Mouse (Mus musculus): ENCODE results near the gene Cdh18. TPM values are rescaled to one million over a fixed set of nuclear protein-coding genes. Genes with fewer than 3 reads are reported as not detected.
"Not testable (repeated sequence)": the region's sequence is repeated elsewhere in the genome, so short reads cannot be mapped to it uniquely, and the experiment has no call there.

Gene Cdh18
- total RNA-seq, 2 experiments from 2014 or later, result 0.99 to 1.00 TPM

DNA sequence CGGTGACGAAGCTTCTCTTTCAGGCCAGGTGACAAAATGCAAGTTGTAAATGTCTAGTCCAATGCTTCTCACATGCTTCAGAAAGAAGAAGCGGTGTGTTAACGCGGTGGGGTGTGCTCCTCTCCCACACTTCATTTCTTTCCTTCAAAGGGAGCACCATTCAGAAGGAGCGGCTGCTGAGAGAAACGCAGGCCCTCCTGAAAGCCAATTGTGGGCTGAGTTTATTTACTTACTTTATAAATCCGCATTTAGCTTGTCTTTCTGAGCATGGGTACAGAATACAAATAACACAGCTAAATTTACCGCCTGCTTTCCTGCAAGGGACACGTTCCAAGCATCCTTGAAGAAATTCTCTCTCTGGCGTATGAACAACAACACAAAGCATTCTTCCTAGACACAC is 420.6 kb downstream of the Cdh18 start:
- no peak for DNase-seq

DNA sequence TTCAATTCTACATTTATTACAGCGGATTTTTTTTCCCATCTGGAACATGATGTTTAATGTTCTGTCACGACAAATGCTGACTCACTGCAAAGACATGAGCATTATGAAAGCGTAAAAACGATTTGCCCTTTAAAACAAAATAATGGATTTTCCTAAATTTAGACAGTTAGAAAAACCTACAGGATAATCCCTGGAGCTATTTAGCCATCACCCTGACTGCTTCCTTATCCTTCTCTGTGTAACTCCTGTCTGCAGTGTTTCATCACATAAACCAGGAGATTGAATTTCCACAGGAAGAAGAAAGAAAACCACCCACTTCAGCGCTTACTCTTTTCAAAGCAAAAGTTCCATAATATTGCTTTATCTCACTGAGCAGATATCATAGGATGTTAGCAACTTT is 431.3 kb downstream of the Cdh18 start:
- DNase-seq, result no peak

DNA sequence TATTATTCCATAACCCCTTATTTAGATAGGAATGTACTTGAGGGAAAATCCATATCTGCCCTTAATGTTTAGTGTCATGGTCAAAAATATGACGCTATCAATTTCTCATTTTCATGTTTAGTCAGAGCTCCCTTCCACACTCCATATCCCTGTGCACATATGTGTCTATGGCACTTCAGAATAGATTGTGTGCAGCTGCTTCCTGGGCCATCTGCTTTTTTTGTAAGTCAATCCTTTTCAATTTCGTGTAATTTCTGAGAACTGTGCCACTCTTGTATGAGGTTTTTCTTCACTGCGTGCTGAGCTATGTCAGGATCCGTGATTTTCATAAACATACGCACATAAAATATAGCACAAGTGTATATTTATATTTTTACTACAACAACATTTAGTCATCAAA is 435.8 kb downstream of the Cdh18 start:
- no peak for DNase-seq

DNA sequence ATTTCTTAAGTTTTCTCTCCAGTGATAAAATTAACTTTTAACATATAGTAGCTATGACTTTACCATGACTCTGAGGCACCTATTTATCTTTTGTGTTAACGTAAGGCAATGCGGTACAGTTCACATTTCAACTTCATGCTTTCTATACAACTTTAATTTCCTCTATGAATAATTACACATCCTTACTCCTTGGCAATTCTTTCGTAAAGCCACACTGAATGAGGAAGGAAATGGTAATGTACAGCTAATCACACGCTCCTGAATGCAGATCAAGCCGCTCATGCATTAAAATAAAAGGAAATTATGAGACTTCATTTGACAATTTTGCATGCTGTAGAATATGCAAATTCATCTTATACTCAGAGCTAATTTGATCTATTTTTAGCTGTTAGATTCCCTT is 467.9 kb downstream of the Cdh18 start:
- DNase-seq, result no peak

DNA sequence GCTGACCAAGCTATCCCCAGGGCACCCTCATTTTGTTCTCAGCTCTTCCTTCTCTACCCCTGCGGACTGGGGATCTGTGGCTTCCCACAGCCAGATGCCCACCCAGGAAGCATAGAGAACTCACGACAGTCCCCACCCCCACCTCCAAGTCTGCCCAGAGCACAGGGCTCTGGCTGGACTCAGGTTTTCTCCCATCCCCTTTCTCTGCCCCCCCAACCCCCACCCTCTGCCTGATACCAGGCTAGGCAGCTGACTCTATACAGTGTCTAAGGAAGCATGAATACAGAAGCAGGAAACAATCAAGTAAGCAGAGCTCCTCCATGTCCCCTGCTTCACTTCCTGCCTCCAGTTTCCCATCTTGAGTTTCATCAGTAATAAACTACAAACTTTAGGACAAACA is 472.3 kb downstream of the Cdh18 start:
- no peak for DNase-seq

DNA sequence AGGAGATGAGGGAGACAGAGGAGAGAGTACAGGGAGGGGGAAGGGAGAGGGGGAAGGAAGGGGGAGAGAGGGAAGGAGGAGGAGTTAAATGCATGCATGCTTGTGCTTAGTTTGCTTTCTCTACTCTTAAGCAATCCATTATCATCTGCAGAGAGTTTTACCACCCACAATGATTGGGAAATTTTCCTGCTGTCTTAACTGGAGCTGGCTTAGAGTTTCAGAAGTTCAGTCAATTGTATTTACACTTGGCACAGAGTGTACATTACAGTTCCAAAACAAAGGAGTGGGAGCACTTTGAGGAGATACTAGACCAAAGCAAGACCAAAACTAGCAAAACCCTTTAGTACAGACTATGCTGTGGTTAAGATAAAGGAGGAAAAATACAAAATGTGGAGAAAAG is 473.8 kb downstream of the Cdh18 start:
- no peak for DNase-seq

DNA sequence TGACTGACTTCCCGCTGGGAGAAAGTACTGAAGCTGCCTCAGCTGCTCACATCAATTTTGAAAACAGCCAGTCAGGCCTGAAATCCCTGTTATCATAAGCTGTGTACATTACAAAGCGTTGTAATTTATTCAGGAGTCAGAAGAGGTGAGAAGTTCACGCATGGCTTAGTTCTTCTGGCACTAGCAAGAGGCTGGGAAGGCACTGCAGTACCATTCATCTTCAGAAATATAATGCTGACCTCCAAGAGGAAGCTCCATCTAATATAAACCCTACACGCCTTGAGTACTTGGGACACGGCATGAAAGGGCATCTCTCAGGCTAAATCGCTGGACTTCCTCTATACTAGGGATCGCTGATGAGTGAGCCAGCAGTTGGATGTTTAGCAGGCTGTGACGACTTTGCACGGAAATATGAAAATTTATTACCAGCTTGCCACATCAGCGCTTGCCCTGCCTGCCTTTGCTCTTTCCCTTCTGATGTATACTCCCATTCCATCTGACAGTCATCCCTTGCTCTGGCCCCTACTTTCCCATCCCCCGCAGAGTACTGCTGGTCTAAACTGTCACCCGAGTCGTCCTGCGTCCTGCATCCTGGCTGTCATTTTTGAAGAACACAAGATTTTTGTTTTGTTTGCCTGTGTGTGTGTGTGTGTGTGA is 486.9 kb downstream of the Cdh18 start:
- peak; percentile 7 for DNase-seq

DNA sequence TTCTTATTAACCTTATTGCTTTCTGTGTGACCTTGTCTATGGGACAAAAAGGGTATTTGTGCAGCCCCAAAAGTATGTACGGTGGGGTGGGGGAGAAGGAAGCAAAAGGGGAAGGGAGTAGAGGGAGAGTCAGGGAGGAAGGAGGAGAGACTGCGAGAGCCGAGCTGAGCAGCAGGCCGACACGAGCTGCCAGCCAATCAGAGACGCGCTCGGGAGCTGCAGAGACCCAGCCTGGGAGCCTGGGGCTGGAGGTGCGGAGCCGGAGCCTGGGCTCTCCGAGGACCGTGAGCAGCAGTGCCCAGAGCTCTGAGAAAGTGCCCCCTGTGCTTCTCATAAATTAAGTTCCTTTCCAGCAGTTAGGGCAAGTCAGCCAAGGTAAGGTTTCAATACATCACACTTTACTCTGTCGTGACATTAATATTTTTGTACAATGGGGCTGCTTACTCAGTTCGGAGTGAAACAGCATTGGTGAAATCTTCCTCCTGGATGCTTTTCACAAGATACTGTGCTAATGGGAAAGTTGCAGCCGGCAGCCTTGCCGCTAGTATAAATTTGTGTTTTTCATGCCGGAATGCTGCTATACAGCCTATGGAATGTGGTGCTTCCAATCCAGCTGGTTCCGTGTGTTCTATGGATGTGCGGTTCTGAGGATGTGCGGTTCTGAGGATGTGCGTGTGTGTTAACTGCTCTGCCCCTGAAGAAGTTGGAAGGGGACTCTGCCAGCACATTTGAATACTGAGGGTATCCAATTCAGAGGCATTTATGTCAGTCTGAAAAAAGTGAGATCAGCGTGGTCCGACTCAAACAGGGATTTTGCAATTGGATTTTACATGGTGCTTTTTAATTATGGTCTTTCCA is 487.6 kb downstream of the Cdh18 start:
- peak; percentile 66 for DNase-seq

DNA sequence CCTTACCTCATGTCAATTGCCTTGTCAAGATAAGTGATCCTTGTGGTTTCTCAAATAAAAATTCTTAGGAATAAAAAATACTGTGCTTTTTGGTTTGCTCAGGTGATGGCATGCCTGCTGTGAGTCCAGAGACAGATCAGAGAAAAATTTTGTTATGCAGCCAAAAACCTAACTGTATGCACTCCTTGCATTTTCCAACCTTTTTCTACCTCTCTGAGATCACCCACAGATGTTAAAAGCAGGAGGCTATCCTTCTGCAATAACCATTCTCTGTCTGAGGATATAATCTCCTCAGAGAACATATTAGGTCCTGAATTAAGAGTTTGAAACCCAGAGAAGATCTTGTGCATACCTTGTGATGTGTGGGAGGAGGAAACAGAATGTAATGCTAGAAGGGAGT is 488.7 kb downstream of the Cdh18 start:
- no peak for DNase-seq

DNA sequence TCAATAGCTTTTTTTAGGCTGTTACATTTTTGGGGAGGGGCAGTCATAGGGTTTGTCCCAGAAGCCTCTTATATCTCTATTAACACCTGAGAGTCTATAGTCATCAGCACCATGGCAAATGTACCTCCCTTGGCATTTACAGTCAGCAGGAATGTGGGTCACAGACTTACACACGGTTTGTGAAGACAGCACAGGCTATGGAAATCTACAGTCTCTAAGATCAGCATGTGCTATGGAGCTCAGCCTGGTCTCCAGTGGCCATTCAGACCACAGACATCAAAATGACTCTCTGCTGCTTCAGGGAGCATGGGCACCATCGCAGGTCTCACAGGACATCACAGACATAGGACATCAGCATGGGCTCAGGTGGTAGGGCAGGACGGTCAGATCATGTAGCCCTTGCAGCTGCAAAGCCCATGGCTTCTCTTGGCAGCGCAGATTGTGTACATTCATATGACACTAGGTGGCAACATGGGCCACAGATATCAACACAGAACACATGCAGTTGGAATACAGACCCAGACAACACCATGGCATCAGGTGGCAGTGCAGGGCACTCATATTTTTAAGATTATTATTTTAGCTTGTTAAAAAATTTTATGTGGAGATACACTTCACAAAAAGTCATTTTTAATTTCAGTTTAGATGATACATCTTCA is 497.4 kb downstream of the Cdh18 start:
- DNase-seq, result no peak

DNA sequence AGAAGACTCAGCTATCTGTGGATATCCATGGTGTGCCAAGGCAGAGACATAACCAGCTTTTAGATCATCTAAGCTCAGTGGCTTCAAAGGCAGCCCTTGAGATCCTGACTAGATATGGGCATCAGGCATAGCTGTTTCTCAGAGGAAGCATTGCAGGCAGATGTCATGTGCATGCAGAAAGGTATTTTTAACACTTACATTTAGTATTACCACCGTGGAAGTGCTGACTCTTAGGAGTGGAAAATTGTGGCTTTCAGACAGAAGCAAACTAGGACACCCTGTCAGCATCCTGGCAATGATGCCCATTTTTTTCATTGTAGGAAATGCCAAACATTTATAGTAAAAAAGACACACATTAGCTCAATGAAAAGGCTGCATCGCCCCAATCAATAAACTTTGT is 503.2 kb downstream of the Cdh18 start:
- DNase-seq, result no peak

DNA sequence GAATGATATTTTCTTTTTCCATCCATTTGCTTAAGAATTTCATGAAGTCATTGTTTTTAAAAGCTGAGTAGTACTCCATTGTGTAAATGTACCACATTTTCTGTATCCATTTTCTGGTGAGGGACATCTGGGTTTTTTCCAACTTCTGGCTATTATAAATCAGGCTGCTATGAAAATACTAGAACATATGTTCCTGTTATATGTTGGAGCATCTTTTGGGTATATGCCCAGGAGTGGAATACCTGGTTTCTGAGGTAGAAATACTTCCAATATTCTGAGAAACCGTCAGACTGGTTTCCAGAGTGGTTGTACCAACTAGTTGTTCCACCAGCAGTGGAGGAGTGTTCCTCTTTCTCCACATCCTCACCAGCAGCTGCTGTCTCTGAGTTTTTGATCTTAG is 536.5 kb downstream of the Cdh18 start:
- not testable (repeated sequence) for DNase-seq

DNA sequence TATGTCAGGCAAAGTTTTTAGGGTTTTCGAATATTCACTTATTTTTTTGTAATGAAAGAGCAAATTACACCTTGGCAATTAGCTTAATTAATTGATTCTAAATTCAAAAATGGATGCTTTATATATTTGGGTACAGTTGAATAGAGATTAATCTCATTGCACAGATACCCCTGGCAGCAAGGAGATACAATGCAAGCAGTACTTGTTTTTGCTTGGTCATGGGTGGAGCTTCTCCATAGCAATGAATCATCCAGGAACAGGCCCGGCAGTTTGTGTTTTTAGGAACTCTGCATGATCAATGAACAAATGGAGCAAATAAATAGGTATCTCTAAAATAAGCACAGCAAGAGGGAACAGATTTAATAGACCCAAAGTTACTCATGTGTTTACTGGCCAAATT is 538.7 kb downstream of the Cdh18 start:
- DNase-seq, result no peak

DNA sequence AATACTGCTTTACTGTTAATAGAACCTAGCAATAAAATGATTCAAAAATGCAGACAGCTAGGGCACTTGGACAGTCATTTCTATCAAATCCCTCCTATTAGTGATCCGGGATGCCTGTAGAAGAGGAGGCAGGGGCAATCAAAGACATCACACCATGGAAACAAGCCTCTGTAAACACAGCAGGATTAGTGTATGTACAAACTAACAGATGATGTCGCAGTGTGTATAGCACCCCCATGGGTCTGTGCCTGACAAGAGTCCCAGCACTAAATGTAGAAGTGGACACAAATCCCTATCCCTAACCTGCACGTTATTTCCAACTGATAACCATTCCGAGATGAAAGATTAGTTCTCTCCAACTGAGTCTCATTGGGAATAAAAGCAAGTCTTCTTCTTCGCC is 547.8 kb downstream of the Cdh18 start:
- no peak for DNase-seq

DNA sequence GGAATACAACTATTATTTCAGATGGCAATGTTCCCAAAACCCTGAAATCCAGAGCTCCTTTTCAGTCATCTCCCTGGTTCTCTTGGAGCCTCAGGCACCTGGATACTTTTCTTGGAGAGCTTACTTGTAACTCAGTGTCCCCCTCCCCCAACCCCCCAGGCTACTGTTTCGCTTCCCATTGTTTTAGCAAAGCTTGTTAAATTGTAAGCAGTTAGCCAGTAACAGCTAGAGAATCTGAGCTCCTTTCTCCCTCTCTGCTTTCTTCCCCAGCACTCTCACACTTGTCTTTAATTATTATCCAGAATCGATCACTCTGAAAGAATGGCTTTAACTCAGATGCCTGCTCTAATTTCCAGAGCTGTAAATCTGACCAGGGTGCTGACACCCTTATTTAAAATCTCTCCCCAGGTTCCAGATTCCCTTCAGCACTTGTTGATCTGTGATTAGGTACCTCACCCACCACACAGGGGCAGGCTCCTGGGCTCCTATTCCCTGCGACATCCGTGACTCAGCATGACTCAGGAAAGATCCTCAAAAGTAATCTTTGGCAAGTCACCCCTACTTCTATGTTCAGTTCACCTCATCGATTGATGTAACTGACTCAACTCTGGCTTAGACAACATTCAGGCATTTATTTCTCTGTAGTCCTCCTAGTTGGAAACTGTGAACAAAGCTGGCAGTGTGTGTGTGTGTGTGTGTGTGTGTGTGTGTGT is 556.0 kb downstream of the Cdh18 start:
- no peak for DNase-seq

DNA sequence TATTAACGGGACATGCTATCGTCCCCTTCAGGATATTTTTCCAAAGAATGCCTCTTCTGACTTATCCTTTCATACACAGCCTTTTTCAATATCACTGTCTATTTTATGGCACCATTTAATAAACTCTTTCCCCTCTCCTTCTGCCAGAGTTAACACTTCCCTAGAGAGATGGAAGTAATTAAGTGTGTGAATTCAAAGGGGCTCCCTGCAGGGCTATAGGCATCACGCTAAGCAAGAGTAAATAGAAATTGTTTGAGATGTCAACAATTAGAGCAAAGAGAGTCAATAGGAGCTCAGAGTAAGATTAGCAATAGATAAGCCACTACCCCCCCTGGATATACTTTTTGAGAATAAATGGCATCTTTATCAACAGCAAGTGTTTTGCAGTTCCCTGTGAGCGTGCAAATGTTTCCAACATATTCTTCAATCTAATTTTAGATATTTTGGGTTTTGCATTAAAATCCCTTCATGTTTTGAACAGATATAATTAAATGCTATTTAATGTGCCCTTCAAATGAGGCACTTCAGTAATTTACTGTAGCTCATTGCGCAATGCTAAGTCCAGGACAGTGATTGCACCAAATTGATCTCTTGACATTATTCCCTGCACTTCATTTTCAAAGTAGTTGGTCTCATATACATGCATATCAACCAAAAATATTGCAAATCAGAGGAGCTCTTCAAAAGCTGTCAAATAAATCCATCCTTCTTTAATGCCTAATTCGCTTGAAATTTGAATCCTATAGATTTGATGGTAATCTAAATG is 586.3 kb downstream of the Cdh18 start:
- DNase-seq, result no peak

DNA sequence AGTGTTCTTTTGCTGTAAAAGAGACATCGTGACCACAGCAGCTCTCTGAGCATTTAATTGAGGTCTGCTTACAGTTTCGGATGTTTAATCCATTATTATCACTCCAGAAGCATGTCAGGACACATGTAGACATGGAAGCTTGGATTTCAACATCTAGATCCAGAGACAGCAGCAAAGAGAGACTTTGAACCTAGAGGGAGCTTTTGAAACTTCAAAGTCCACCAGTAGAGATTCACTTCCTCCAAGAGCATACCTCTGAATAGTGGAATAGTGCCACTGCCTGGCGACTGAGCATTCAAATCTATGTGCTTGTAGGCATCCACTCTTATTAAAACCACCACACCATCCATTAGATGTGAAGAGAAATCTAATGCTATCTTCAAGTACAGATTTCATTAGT is 588.1 kb downstream of the Cdh18 start:
- no peak for DNase-seq

DNA sequence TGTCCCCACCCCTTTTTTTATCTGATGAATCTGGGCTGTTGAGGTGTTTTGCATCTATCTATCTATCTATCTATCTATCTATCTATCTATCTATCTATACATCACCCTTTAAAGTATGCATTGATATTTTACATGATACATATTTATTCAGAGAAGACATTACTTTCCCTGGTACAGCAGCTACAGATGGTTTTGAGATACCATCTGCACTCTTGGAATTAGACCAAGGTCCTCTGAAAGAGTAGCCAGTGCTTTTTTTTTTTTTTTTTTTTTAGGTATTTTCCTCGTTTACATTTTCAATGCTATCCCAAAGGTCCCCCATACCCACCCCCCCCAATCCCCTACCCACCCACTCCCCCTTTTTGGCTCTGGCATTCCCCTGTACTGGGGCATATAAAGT is 594.1 kb downstream of the Cdh18 start:
- DNase-seq, result not testable (repeated sequence)

DNA sequence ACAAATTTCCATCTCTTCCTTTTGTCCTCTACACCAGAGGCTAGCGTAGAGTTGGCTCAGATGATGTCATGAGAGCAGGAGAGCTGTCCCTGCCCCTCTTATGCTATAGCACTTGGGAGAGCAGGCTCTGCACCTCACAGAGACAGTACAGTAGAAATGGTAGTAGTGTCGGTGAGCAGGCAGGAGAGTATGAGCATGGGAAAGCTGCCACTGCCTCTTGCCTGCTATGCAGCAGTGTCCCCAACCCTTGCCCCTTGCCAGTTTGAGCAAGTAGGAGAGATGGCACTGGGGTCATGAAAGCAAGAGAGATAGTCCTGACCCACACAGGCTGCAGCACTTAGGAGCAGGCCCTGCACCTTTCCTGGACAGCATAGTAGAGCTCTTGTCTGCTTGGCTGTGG is 607.1 kb downstream of the Cdh18 start:
- DNase-seq, result no peak

DNA sequence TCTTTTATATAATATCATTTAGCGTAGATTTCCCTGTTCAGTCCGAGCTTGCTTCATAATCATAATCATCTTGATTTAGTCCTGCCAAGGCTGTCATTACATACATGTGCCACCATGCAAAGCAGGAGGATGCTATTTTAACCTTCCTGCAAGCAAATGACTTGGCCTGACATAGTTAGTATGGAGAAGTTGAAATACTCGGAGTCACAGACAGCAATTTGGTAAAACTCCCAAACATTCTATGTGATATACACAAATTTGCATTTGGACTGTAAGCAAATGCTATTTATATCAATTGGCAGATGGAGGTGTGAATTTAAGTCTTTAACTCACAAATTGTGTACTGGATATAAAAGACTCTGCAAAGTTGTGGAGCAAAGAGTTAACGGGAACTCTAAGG is 616.0 kb downstream of the Cdh18 start:
- DNase-seq, result no peak

DNA sequence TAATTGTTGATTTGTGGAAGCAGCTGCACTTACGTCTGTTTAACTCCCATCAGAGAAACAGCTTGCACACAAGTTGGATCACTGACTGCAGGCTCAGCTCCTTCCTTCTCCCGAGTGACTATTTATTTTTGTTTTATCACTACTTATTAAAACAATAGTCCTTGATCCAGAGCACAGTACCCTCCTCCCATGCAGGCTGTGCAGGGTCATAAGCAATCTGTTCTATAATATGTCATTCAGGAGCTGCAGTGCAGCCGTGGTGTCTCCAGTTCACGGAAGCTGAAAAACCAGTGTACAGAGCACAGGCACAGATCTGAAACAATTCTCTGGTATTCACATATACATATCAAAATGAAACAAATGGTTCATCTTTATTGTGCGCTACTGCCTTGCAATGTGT is 625.8 kb downstream of the Cdh18 start:
- DNase-seq, result no peak

DNA sequence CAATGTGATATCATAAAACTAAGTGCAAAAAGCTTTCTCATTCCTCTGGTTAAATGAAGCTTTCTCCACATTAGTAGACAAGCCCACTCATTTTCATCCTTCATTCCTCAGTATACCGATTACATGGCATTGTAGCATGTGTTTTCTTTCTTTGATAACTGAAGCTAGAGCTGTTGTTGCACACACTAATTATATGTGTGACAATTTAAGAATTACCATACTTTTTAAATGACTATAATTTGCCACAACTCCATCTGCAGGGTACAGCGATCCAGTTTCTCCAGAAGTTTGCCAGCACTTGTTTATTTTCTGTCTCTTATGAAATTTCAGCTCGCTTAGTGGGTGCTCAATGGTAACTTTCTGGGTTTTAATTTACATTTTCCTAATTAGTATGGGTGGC is 663.2 kb downstream of the Cdh18 start:
- DNase-seq, result no peak

Measured in adrenal gland, postnatal 10 days (tissue).